Mouse (Mus musculus) stomach, postnatal 0 days (tissue): ENCODE measurements at regions not wholly inside any gene's neighbourhood (a gene's known extent, or its start where the extent isn't known, plus 50 kb on each side); places are given as distances from the start of the nearest gene placed in this dataset.

Experiments
- ATAC-seq: fragments of 200-750 bp; cut with Nextera tagmentation; 2 replicates; pipeline ENCODE4 v1.8.0; 2017; ENCODE audit not compliant: low FRiP score, low TSS enrichment
- DNase-seq: peaks from one replicate; pipeline ENCODE4 v3.0.0-alpha.2; 2016; ENCODE audit warnings: low spot score
- H3K27ac ChIP-seq: fragments of 300-500 bp; sonication (generic); replicated peaks from 2 replicates; pipeline ENCODE4 v1.5.1; 2014; ENCODE audit warnings: mild to moderate bottlenecking, control low read depth
- H3K27me3 ChIP-seq: fragments of 300-500 bp; sonication (generic); 2 replicates; pipeline ENCODE4 v1.6.1; 2014; ENCODE audit warnings: low read length; ENCODE audit not compliant: control insufficient read depth, insufficient read depth
- H3K36me3 ChIP-seq: fragments of 300-500 bp; sonication (generic); 2 replicates; pipeline ENCODE4 v1.6.1; 2014; ENCODE audit warnings: low read length, mixed read lengths; ENCODE audit not compliant: control insufficient read depth, insufficient read depth
- H3K4me1 ChIP-seq: fragments of 300-500 bp; sonication (generic); replicated peaks from 2 replicates; pipeline ENCODE4 v1.6.1; 2014; ENCODE audit warnings: antibody characterized with exemption; ENCODE audit not compliant: control insufficient read depth, insufficient read depth
- H3K4me2 ChIP-seq: fragments of 300-500 bp; sonication (generic); replicated peaks from 2 replicates; pipeline ENCODE4 v1.6.1; 2014; ENCODE audit warnings: low read depth, mild to moderate bottlenecking, control low read depth, moderate library complexity
- H3K4me3 ChIP-seq: fragments of 300-500 bp; sonication (generic); 2 replicates; pipeline ENCODE4 v1.5.1; 2014; ENCODE audit warnings: low read depth, low read length, control low read depth
- H3K9ac ChIP-seq: fragments of 300-500 bp; sonication (generic); 2 replicates; pipeline ENCODE4 v1.6.1; 2014; ENCODE audit warnings: mild to moderate bottlenecking, low read length, control low read depth, mixed read lengths
- H3K9me3 ChIP-seq: fragments of 300-500 bp; sonication (generic); 2 replicates; pipeline ENCODE4 v1.6.1; 2016; ENCODE audit warnings: low read length; ENCODE audit not compliant: control insufficient read depth
- CTCF ChIP-seq: IDR thresholded peaks from 2 replicates; pipeline ENCODE4 v1.5.1; 2016; ENCODE audit warnings: antibody characterized with exemption, low read depth, mild to moderate bottlenecking, moderate library complexity
- EP300 ChIP-seq: optimal IDR thresholded peaks from 2 replicates; pipeline ENCODE3; 2016; ENCODE audit warnings: antibody characterized with exemption
- WGBS: fragments of 180-500 bp; shearing (Covaris S2); extraction: QIAGEN DNeasy Blood & Tissue Kit; methylation state at CpG from one replicate; pipeline ENCODE4 v1.1.7; 2014; 5-methylcytosine and 5-hydroxymethylcytosine counted together

GRCm38 (mm10) chr4:142545187-142545586 is 306.0 kb upstream of the Kazn start:
- Histone ChIP-seq H3K9ac (no peak overlapping the region), H3K9me3 (no peaks in the 10 kb centered on the region), H3K36me3 (no peaks in the 10 kb centered on the region), H3K4me2 (no peak overlapping the region), H3K27ac (no peak overlapping the region), H3K4me3 (no peak overlapping the region), H3K4me1 (no peaks in the 10 kb centered on the region), H3K27me3 (no peaks in the 10 kb centered on the region)
- DNase-seq: no peak
- WGBS: 57% methylated on average over 1 of the region's 1 CpGs
- TF ChIP-seq EP300 (no peak), CTCF (no peak)
- no peak for ATAC-seq

GRCm38 (mm10) chr4:142544736-142545135 is 305.5 kb upstream of the Kazn start:
- no peak for ATAC-seq
- Histone ChIP-seq H3K4me3 (no peak overlapping the region), H3K27me3 (no peaks in the 10 kb centered on the region), H3K9ac (no peak overlapping the region), H3K4me1 (no peaks in the 10 kb centered on the region), H3K36me3 (no peaks in the 10 kb centered on the region), H3K9me3 (no peaks in the 10 kb centered on the region), H3K27ac (no peak overlapping the region), H3K4me2 (no peak overlapping the region)
- DNase-seq: no peak
- TF ChIP-seq EP300: no peak
- no peak for TF ChIP-seq CTCF
- 67% methylated on average over 8 of the region's 8 CpGs for WGBS

DNA sequence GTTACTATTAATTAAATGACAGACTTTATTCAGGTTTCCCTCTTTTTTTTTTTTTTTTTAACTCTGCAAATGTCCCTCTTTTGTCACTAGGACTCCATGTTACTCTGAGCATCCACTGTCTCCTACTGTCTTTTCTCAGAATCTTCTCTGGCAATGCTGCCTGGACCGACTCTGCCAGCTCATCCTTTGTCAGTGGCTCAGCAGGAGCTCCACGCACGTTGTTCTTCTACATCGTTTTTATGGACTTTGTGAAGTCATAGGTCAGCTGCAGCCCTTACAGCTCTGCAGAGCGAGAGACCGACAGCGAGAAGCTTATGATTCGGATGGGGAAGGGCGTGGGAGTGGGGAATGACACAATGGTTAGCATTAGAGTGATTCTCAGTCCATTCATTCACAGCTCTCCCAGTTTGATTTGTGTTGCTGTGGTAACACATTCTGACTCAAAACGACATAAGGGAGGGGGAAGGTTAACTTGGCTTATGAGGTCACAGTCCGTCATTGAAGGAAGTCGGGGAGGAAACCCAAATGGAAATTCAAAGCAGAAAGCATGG is 300.1 kb upstream of the Kazn start:
- no peak for TF ChIP-seq CTCF
- no peak for TF ChIP-seq EP300
- no peak overlapping the region for H3K4me3 ChIP-seq
- no peak for DNase-seq
- no peak for ATAC-seq
- no peaks in the 10 kb centered on the region for H3K4me1 ChIP-seq
- no peaks in the 10 kb centered on the region for H3K36me3 ChIP-seq
- H3K27me3 ChIP-seq: no peaks in the 10 kb centered on the region
- H3K9ac ChIP-seq: no peak overlapping the region
- H3K9me3 ChIP-seq: no peaks in the 10 kb centered on the region
- 58% methylated on average over 12 of the region's 12 CpGs for WGBS
- H3K4me2 ChIP-seq: no peak overlapping the region
- no peak overlapping the region for H3K27ac ChIP-seq

DNA sequence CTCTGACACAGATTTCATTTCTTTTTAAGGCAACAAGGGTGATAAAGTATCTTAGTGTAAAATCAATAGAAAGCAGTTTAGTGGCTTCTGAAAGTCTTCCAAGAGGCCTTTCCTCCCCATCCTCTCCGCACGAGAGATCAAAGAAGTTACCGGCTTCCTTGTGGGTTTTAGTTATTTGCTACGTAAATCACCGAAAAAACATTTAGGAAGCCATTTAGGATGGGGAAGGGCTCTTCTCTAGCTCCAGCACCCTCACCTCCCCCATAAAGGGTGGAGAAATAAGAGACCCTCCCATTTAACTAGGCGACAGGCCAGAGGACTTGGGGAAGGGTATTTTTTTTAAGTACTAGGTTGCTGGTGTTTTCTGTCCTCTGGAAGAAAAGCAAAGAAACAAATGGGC is 287.9 kb upstream of the Kazn start:
- ATAC-seq: no peak
- 57% methylated on average over 6 of the region's 6 CpGs for WGBS
- Histone ChIP-seq H3K36me3 (no peaks in the 10 kb centered on the region), H3K4me3 (no peak overlapping the region), H3K27ac (no peak overlapping the region), H3K9me3 (no peaks in the 10 kb centered on the region), H3K4me2 (no peak overlapping the region), H3K27me3 (no peaks in the 10 kb centered on the region), H3K9ac (no peak overlapping the region), H3K4me1 (no peaks in the 10 kb centered on the region)
- TF ChIP-seq EP300 (no peak), CTCF (no peak)
- no peak for DNase-seq

GRCm38 (mm10) chr4:142517478-142518455 is 278.6 kb upstream of the Kazn start:
- H3K4me1 ChIP-seq: no peaks in the 10 kb centered on the region
- H3K36me3 ChIP-seq: no peaks in the 10 kb centered on the region
- H3K9me3 ChIP-seq: no peaks in the 10 kb centered on the region
- no peak overlapping the region for H3K9ac ChIP-seq
- H3K27ac ChIP-seq: no peak overlapping the region
- no peak overlapping the region for H3K4me3 ChIP-seq
- DNase-seq (no peak), ATAC-seq (no peak)
- WGBS: 67% methylated on average over 21 of the region's 21 CpGs
- no peak overlapping the region for H3K4me2 ChIP-seq
- TF ChIP-seq EP300: no peak
- TF ChIP-seq CTCF: no peak
- no peaks in the 10 kb centered on the region for H3K27me3 ChIP-seq

- Histone ChIP-seq H3K4me1 (no peaks in the 10 kb centered on the region), H3K9ac (no peak overlapping the region), H3K4me2 (no peak overlapping the region), H3K9me3 (no peaks in the 10 kb centered on the region), H3K4me3 (no peak overlapping the region), H3K36me3 (no peaks in the 10 kb centered on the region), H3K27me3 (no peaks in the 10 kb centered on the region), H3K27ac (no peak overlapping the region)
- no peak for DNase-seq
- TF ChIP-seq EP300 (no peak), CTCF (no peak)
- WGBS: 86% methylated on average over 4 of the region's 4 CpGs
- ATAC-seq: no peak
These were observed 275.6 kb upstream of the Kazn start for GRCm38 (mm10) chr4:142514751-142515150.
